Mouse (Mus musculus) heart, embryonic 11.5 days (tissue): ENCODE measurements around the gene Nfya. TPM values are rescaled to one million over a fixed set of nuclear protein-coding genes. Genes with fewer than 3 reads are reported as not detected.

Experiments
- ATAC-seq: fragments of 200-750 bp; cut with Nextera tagmentation; replicated peaks from 2 replicates; pipeline ENCODE4 v1.8.0; 2017; ENCODE audit warnings: moderate library complexity; ENCODE audit not compliant: insufficient number of reproducible peaks, low FRiP score, low TSS enrichment
- H3K27ac ChIP-seq: fragments of 300-500 bp; sonication (generic); 2 replicates; pipeline ENCODE4 v1.5.1; 2014; ENCODE audit warnings: mild to moderate bottlenecking, low read depth, low read length
- H3K27me3 ChIP-seq: fragments of 300-500 bp; sonication (generic); 2 replicates; pipeline ENCODE4 v1.6.1; 2014; ENCODE audit warnings: mild to moderate bottlenecking, low read length, mixed read lengths; ENCODE audit not compliant: control insufficient read depth, insufficient read depth
- H3K36me3 ChIP-seq: fragments of 300-500 bp; sonication (generic); 2 replicates; pipeline ENCODE4 v1.6.1; 2014; ENCODE audit warnings: mild to moderate bottlenecking, low read length, moderate library complexity, mixed read lengths; ENCODE audit not compliant: control insufficient read depth, insufficient read depth
- H3K4me1 ChIP-seq: fragments of 300-500 bp; sonication (generic); 2 replicates; pipeline ENCODE4 v1.6.1; 2014; ENCODE audit warnings: low read length; ENCODE audit not compliant: control insufficient read depth, insufficient read depth
- H3K4me2 ChIP-seq: fragments of 300-500 bp; sonication (generic); 2 replicates; pipeline ENCODE4 v1.6.1; 2014; ENCODE audit warnings: mild to moderate bottlenecking, moderate library complexity
- H3K4me3 ChIP-seq: fragments of 300-500 bp; sonication (generic); 2 replicates; pipeline ENCODE4 v1.5.1; 2014; ENCODE audit warnings: low read depth, low read length
- H3K9ac ChIP-seq: fragments of 300-500 bp; sonication (generic); 2 replicates; pipeline ENCODE4 v1.6.1; 2014; ENCODE audit warnings: mild to moderate bottlenecking, low read depth, low read length, moderate library complexity
- H3K9me3 ChIP-seq: fragments of 300-500 bp; sonication (generic); replicated peaks from 2 replicates; pipeline ENCODE4 v1.6.1; 2016; ENCODE audit warnings: low read length; ENCODE audit not compliant: control insufficient read depth
- WGBS: fragments of 180-500 bp; shearing (Covaris S2); extraction: QIAGEN DNeasy Blood & Tissue Kit; methylation state at CpG from one replicate; pipeline ENCODE4 v1.1.7; 2014; ENCODE audit not compliant: insufficient replicate concordance; 5-methylcytosine and 5-hydroxymethylcytosine counted together
- polyA plus RNA-seq: library from polyadenylated mRNA; unstranded; fragments of >200 nt; fragmentation: Nextera tagmentation; extraction: Ambion mirVana; gene quantifications from 2 replicates; pipeline ENCODE4 v1.2.1, GENCODE M21; 2014

Gene Nfya
- polyA plus RNA-seq, 1 experiment from 2014 or later: 19.6 TPM

DNA sequence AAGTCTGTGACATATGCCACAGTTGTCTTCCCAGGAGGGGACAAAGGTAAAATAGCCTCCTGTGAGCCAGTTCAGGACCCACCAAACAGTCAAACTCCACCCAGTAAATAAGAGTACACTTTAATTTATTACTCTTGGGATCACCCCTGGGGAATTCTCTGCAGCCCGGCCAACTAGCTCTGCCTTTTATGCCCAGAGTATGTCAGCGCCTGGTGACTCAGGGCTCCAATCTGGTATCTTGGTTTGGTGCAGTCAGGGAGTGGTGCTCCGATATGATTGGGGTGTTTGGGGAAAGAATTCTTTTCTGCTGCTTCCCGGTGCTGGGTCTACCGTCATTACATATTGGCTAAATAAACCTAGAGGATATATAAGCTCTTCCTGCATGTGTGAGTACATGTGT lies 42.9 kb downstream of the Nfya start:
- Histone ChIP-seq H3K9ac (no peak overlapping the region), H3K27ac (no peak overlapping the region), H3K36me3 (no peaks in the 10 kb centered on the region), H3K27me3 (no peaks in the 10 kb centered on the region), H3K4me3 (no peak overlapping the region), H3K4me1 (peaks cover 5% of the 10 kb centered on the region; the same call in 1 of the 2 replicates), H3K9me3 (no peaks in the 10 kb centered on the region), H3K4me2 (no peak overlapping the region)
- ATAC-seq: no peak
- 72% methylated on average over 5 of the region's 5 CpGs for WGBS

DNA sequence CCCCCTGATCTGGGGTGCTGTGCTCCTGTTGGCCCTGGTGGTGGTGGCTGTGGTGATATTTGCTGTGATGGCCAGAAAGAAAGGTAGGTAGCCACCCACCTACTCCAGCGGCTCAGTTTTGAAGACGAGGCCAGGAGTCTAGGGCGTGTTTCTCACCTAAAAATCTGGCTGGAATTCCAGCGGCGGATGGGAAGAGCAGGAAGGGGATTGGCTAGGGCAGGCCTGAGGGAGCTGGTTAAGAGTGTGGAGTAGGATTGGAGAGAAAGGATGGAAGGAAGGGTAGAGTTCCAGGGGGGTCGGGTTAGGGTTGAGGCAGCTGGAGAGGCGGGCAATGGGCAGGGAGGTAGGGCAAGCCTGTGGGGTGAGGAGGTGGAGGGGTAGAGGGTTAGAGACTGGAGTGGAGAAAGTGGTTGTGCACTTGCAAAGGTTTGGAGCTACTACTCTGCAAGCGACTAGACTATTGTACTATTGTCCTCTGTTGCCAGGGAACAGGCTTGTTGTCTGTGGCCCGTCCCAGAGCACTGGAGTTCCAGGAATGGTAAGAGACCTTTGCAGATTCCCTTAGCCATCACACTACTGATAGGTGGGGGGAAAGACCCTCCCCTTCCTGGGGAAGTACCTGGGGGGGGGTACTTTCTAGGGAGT lies 44.1 kb downstream of the Nfya start:
- Histone ChIP-seq H3K9me3 (no peaks in the 10 kb centered on the region), H3K4me3 (no peak overlapping the region), H3K4me1 (peaks cover 5% of the 10 kb centered on the region; the same call in 1 of the 2 replicates), H3K36me3 (no peaks in the 10 kb centered on the region), H3K27me3 (no peaks in the 10 kb centered on the region), H3K9ac (no peak overlapping the region), H3K4me2 (no peak overlapping the region), H3K27ac (no peak overlapping the region)
- WGBS: 59% methylated on average over 9 of the region's 9 CpGs
- no peak for ATAC-seq

DNA sequence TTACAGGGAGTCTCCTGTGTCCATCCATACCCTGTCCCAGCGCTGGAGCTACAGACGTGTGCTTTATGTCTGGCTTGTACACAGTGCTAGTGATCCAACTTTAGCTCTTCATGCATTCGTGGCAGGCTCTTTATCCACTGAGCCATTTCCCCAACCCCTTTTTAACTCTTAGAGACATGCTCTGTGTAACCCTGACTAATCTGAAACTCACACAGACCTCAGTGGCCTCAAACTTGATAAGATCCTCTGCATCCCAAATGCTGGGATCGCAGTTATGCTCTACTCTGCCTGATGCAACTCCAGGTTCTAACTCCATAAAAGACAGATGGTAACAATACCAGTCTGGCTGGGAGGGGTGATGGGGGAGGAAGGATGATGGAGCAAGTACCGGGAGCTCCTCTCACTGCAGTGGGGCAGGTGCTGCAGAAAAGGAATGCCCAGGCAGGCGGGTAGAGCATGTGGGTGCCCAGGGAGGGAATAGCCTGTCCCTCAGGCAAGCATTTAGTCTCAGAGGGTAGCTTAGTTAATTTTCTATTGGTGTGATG lies 46.2 kb downstream of the Nfya start:
- ATAC-seq: no peak

DNA sequence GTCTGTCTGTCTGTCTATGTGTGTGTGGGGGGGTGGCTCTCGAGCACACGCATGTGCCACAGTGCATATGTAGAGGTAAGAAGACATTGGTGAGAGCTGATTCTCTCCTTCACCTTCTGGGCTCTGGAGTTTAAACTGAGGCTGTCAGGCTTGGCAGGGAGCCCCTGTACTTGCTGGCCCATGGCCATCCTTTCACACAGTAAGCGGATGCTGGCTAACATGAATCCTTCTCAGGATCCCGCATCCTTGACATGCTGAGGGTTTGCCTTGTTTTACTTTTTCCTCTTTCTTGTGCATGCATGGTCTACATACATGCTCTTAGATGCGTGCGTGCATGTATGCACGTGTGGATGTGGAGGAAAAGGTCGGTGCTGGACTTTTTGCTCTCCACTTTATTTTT lies 46.7 kb downstream of the Nfya start:
- Histone ChIP-seq H3K4me3 (no peak overlapping the region), H3K9me3 (no peaks in the 10 kb centered on the region), H3K4me1 (peaks cover 8% of the 10 kb centered on the region), H3K4me2 (no peak overlapping the region), H3K27ac (no peak overlapping the region), H3K36me3 (no peaks in the 10 kb centered on the region), H3K9ac (no peak overlapping the region), H3K27me3 (no peaks in the 10 kb centered on the region)
- 85% methylated on average over 8 of the region's 8 CpGs for WGBS
- ATAC-seq: no peak

More for the DNA sequence above, 46.2 kb downstream of the Nfya start:
- no peak overlapping the region for H3K4me3 ChIP-seq
- no peaks in the 10 kb centered on the region for H3K9me3 ChIP-seq
- H3K4me1 ChIP-seq: peaks cover 8% of the 10 kb centered on the region
- no peak overlapping the region for H3K4me2 ChIP-seq
- H3K27ac ChIP-seq: no peak overlapping the region
- H3K27me3 ChIP-seq: no peaks in the 10 kb centered on the region
- no peak overlapping the region for H3K9ac ChIP-seq
- WGBS: 66% methylated on average over 6 of the region's 6 CpGs
- no peaks in the 10 kb centered on the region for H3K36me3 ChIP-seq

DNA sequence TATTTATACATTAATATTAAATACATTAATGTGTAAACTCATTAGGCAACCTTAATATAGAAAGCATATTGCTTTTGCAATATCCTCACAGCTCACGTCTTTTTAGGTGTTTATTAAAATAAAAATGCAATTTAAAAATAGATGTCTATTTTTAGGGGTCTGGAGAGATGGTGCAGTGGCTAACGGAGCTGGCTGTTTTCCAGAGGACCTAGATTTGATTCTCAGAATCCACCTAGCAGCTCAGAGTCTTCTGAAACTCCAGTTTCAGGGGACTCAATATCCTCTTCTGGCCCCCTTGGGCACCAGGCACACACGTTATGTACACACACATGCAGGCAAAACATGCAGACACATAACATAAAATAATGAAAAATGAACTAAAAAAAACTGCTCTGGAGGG lies 47.4 kb downstream of the Nfya start:
- Histone ChIP-seq H3K9me3 (no peaks in the 10 kb centered on the region), H3K4me3 (no peak overlapping the region), H3K9ac (no peak overlapping the region), H3K27ac (no peak overlapping the region), H3K36me3 (no peaks in the 10 kb centered on the region), H3K27me3 (no peaks in the 10 kb centered on the region), H3K4me2 (no peak overlapping the region), H3K4me1 (peaks cover 8% of the 10 kb centered on the region)
- WGBS: 48% methylated on average over 3 of the region's 3 CpGs
- ATAC-seq: no peak

DNA sequence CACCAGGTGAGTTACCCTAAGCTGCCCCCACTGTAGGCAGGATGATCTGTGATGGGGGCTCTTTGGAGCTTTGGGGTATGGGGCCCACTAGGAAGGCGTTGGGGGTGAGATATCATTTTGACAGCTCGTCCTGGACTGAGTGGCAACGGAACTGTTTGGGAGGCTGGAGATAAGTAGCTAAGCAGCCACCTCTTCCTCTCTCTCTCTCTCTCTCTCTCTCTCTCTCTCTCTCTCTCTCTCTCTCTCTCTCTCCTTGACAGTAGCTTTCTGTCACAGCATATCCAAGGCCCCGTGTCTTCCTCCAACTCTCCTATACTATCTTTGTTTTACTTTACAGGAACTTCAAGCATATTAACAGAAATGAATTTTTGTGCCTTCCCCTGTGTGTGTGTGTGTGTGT lies 49.2 kb downstream of the Nfya start:
- Histone ChIP-seq H3K4me1 (peaks cover 8% of the 10 kb centered on the region), H3K27me3 (no peaks in the 10 kb centered on the region), H3K4me3 (no peak overlapping the region), H3K9me3 (no peaks in the 10 kb centered on the region), H3K9ac (no peak overlapping the region), H3K27ac (no peak overlapping the region), H3K4me2 (no peak overlapping the region), H3K36me3 (no peaks in the 10 kb centered on the region)
- WGBS: 24% methylated on average over 4 of the region's 4 CpGs
- no peak for ATAC-seq

DNA sequence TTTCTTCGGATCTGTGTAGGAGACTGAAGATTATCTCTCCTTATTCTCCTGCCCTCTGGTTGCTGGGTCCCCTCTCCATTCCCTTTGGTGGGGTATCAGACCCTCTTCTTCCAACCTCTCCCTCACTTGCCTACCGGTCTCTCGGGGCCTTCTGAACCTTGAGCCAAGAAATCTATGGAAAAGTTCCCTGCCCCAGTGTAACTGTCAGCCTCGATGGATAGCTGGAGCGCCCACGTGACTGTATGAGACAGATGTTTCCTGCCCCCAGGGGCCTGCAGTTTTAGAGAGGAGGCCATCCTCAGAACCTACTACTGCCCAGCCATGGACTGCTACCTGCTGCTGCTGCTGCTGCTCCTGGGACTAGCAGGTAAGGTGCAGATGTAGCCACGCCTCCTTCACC lies 50.1 kb downstream of the Nfya start, which contains the start of gene Treml1:
Gene Treml1, plus strand, starts transcription at position 301 of the 400 bp plus-strand sequence.
- no peak for ATAC-seq
- H3K9me3 ChIP-seq: no peaks in the 10 kb centered on the region
- H3K9ac ChIP-seq: no peak within 1 kb of the TSS
- H3K27ac ChIP-seq: no peak within 1 kb of the TSS
- no peaks in the 10 kb centered on the region for H3K27me3 ChIP-seq
- no peak within 1 kb of the TSS for H3K4me3 ChIP-seq
- 75% methylated on average over 7 of the region's 7 CpGs for WGBS
- H3K4me2 ChIP-seq: no peak within 1 kb of the TSS
- no peaks in the 10 kb centered on the region for H3K36me3 ChIP-seq
- peaks cover 8% of the 10 kb centered on the region for H3K4me1 ChIP-seq

DNA sequence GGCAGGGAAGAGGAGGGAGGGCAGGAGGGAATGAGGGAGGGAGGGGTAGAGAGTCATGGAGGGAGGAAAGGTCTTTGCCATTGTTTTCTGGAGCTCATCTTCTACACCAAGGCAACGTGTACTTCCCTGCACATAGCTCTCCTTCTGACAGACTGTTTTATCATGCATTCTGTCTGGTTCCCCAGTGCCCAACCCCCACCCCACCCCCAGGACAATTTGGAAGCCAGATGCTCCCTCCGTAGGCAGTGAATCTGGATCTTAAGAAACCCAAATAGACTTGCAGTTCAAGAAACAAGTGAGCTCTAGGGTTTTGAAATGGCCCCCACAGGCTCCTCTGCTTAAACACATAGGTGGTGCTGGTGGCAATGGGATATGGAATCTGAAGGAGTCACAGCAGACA lies 51.8 kb downstream of the Nfya start:
- Histone ChIP-seq H3K4me3 (no peak overlapping the region), H3K4me1 (peaks cover 3% of the 10 kb centered on the region; the same call in 1 of the 2 replicates), H3K9me3 (no peaks in the 10 kb centered on the region), H3K27me3 (no peaks in the 10 kb centered on the region), H3K36me3 (no peaks in the 10 kb centered on the region), H3K27ac (no peak overlapping the region), H3K9ac (no peak overlapping the region), H3K4me2 (no peak overlapping the region)
- 47% methylated on average over 2 of the region's 2 CpGs for WGBS
- no peak for ATAC-seq

DNA sequence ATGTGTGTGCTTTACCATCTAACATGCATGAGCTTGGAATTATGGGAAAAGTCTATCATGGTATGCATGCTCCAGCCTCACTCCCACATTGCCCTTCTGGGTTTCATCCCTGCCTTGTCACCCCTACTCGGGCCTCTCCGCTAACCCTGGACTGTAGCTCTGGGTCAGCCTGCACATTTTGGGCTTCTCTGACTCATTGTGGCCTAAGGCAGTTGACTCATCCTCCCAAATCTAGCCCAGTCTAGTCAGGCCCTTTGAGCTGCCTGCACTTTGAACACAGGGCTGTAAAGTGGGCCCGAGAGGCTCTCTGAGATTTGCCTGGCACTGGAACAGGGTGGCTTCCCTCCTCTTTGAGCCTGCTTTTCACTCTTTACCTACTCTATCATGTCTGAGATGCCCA lies 53.9 kb downstream of the Nfya start:
- no peak for ATAC-seq
- Histone ChIP-seq H3K27ac (no peak overlapping the region), H3K27me3 (no peaks in the 10 kb centered on the region), H3K4me3 (no peak overlapping the region), H3K4me1 (peaks cover 3% of the 10 kb centered on the region; the same call in 1 of the 2 replicates), H3K4me2 (no peak overlapping the region), H3K9ac (no peak overlapping the region), H3K36me3 (no peaks in the 10 kb centered on the region), H3K9me3 (no peaks in the 10 kb centered on the region)
- 82% methylated on average over 3 of the region's 3 CpGs for WGBS
